Mouse (Mus musculus) ES-Bruce4 (cell line): ENCODE measurements at regions not wholly inside any gene's neighbourhood (a gene's known extent, or its start where the extent isn't known, plus 50 kb on each side); places are given as distances from the start of the nearest gene placed in this dataset.

Experiments used
- H3K27ac ChIP-seq: 2 replicates; pipeline ENCODE4 v1.5.1; 2012; ENCODE audit warnings: low read length, inconsistent platforms; ENCODE audit not compliant: insufficient read depth
- H3K27me3 ChIP-seq: 2 replicates; pipeline ENCODE4 v1.6.1; 2012; ENCODE audit warnings: mild to moderate bottlenecking, low read length, inconsistent platforms; ENCODE audit not compliant: control insufficient read depth, poor library complexity, insufficient read depth, severe bottlenecking
- H3K36me3 ChIP-seq: 2 replicates; pipeline ENCODE4 v1.6.1; 2012; ENCODE audit warnings: inconsistent platforms, mild to moderate bottlenecking, low read length, moderate library complexity; ENCODE audit not compliant: control insufficient read depth, poor library complexity, insufficient read depth, severe bottlenecking
- H3K4me1 ChIP-seq: one replicate; pipeline ENCODE4 v1.8.1; 2011; ENCODE audit warnings: low read length; ENCODE audit not compliant: control insufficient read depth, insufficient read depth
- H3K4me3 ChIP-seq: 2 replicates; pipeline ENCODE4 v1.5.1; 2011; ENCODE audit warnings: low read depth, mild to moderate bottlenecking, low read length
- H3K9ac ChIP-seq: 2 replicates; pipeline ENCODE4 v1.6.1; 2012; ENCODE audit warnings: low read depth, mild to moderate bottlenecking, inconsistent platforms; ENCODE audit not compliant: poor library complexity, severe bottlenecking
- H3K9me3 ChIP-seq: replicated peaks from 2 replicates; pipeline ENCODE4 v1.6.1; 2012; ENCODE audit warnings: mild to moderate bottlenecking, low read length, inconsistent platforms; ENCODE audit not compliant: control insufficient read depth, poor library complexity, insufficient read depth, severe bottlenecking
- CTCF ChIP-seq: IDR thresholded peaks from one replicate; pipeline ENCODE4 v1.8.1; 2011; ENCODE audit warnings: low read depth, low read length
- EP300 ChIP-seq: IDR thresholded peaks from 2 replicates; pipeline ENCODE4 v1.6.1; 2011; ENCODE audit warnings: low read depth, low read length; ENCODE audit not compliant: insufficient read depth
- POLR2A ChIP-seq: IDR thresholded peaks from one replicate; pipeline ENCODE4 v1.8.1; 2011; ENCODE audit warnings: low read length; ENCODE audit not compliant: insufficient read depth

DNA sequence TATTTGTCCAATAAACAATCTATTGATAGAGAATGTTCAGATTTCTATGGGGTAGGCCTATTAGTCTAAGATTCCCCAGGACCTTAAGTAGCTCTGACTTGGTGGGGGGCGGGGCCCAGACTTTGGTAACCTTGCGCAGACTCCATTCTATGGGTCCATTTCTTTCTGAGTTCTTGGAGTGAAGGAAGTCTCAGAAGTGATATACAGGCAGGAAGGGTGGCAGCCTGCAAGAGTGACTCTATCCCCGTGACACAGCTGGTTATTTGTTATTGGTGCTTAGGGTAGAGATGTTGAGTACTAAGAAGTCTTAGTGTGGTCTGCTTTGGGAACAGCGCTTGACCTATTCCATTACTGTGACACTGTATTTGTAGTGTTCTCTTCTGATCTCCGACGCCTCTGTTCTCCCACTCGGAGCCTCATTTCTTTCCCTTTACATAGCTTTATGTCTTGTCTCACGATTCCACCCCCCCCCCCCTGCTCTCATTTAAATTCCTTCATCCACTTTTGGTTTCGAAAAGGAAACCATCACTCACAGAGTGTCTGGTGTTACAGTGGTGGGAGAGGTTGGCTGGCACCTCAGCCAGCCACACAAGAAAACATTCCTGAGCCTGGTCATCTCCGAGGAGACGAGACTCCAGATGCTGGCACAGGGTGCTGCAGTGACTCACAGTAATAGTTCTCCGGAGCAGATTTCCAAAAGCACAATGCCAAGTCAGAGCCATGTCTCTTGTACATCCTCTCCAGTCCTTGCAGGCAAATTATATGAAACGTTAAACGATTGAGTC, 340.0 kb downstream of the Cog6 start:
- H3K4me1 ChIP-seq, result peaks cover 3% of the 10 kb centered on the region
- no peak overlapping the region for H3K27ac ChIP-seq
- no peaks in the 10 kb centered on the region for H3K36me3 ChIP-seq
- H3K4me3 ChIP-seq, result no peak overlapping the region
- 0 out of 2 replicates have a peak, but pooled peaks cover 2% of the 10 kb centered on the region for H3K9me3 ChIP-seq
- H3K27me3 ChIP-seq, result no peaks in the 10 kb centered on the region
- no peak overlapping the region for H3K9ac ChIP-seq
- TF ChIP-seq POLR2A, result no peak
- TF ChIP-seq CTCF, result no peak
- no peak for TF ChIP-seq EP300

DNA sequence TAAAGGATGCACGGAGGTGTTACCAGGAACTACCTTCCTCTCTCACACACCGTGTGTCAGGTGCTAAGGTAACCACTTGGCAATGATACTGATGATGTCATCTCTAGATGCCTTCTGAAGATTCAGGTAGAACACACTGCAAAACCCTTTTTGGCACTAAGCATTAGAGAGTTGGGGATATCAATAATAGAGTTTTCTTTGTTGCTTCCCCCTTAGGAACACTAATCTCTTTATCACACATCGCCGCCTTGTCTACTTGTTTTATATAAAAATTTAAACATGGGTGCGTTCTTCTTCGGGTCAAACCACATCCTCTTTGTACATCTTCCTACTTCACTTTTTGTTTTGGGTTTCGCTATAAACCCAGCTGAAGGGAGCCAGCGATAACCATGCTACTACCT, 346.4 kb downstream of the Cog6 start:
- Histone ChIP-seq H3K9ac (no peak overlapping the region), H3K4me1 (peaks cover 3% of the 10 kb centered on the region), H3K9me3 (no peaks in the 10 kb centered on the region), H3K27ac (no peak overlapping the region), H3K4me3 (no peak overlapping the region), H3K27me3 (no peaks in the 10 kb centered on the region), H3K36me3 (no peaks in the 10 kb centered on the region)
- no peak for TF ChIP-seq CTCF
- TF ChIP-seq POLR2A, result no peak
- no peak for TF ChIP-seq EP300

DNA sequence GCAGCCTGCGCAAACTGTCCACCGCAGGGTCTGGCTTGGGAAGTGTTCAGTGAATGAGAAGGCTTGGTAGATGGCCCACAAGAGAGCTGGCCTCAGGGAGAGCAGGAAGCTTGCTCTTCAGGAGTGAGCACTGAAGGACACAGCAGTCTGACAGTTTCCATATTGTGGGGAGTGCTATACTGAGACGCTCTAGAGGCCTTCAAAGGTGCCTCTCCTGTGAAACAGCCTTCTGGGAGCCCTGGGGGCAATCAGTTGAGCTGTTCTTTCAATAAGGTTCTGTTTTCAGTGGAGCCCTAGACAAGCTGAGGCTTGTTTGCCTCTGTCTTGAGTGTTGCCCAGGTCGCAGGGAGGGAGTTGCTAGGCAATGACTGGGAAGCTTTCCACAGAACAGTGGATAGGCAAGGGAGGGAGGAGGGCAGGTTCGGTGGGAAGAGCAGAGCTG, 353.9 kb downstream of the Cog6 start:
- Histone ChIP-seq H3K9ac (no peak overlapping the region), H3K9me3 (no peaks in the 10 kb centered on the region), H3K27me3 (no peaks in the 10 kb centered on the region), H3K4me1 (no peaks in the 10 kb centered on the region), H3K27ac (no peak overlapping the region), H3K36me3 (no peaks in the 10 kb centered on the region), H3K4me3 (no peak overlapping the region)
- no peak for TF ChIP-seq CTCF
- peak; percentile 63 for TF ChIP-seq EP300
- no peak for TF ChIP-seq POLR2A

DNA sequence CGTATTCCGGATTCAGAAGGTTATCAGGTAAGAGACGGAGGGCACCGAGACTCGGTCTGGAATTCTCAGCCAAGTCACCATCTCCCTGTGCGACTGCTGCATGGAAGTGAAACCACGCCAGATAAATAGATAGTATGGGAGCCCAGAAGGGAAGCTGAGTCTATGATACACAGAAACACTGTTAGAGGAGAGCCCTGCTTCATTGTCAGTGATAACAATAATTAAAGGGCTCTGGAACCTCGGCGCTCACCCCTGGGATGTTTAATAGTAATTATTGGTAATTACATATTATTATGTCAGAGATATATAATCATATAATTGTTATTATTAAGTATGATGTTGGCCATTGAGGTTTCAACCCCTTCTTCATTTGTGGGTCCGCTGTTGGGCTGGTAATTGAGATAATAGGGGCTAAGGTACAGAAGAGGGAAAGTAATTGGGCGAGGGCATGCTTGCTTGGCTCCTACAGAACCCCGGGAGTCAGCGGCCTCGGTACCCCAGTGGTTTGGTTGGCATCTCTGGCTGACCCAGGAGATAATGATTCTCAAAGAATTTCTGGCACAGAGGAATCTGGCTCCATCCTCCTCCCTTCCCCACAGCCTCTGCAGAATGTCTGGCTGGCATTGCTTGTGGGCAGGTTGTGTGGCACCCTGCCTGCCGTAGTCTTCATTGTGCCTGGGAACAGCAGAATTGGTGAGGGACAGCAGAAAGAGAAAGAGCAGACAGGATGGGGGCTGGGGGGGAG, 354.7 kb downstream of the Cog6 start:
- no peak overlapping the region for H3K4me3 ChIP-seq
- no peak overlapping the region for H3K9ac ChIP-seq
- no peak for TF ChIP-seq CTCF
- no peak for TF ChIP-seq POLR2A
- no peak for TF ChIP-seq EP300
- no peak overlapping the region for H3K27ac ChIP-seq
- H3K27me3 ChIP-seq, result no peaks in the 10 kb centered on the region
- no peaks in the 10 kb centered on the region for H3K36me3 ChIP-seq
- no peaks in the 10 kb centered on the region for H3K4me1 ChIP-seq
- H3K9me3 ChIP-seq, result no peaks in the 10 kb centered on the region

DNA sequence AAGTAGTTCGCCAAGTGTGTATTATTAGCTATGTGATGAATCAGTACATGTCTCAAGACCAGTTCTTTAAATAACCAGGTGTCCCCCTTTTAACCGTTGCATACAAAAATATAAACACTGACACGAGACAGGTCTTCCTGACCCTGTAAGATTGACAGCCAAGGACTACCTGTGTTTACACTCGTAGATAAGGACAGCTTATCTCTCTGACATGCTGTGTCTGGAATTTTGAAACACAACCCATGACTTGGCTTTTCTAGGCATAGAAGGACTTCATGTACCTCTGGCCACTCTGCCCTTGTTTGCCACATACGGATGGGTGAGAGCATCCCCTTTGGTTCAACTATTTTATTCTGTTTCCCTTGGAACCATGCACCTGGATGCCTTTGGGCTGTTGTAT, 364.0 kb downstream of the Cog6 start:
- H3K27ac ChIP-seq, result no peak overlapping the region
- no peak overlapping the region for H3K9ac ChIP-seq
- TF ChIP-seq EP300, result no peak
- no peak for TF ChIP-seq CTCF
- no peak for TF ChIP-seq POLR2A

DNA sequence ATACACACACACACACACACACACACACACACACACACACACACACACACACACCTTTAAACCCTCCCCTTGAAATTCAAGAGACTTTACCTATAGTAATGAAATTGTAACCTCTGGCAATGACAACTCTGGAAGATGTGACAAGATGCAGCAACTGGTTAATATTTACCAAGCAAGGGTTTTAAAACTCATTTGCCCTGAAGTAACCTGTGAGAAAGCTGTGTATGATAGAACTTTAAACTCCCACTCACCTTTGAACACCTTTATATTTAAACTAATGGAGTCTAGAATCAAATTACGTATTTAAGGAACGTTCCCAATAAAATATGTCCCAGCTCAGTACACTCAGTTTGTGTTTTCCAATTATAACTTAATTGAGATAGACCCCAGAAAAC, 364.6 kb downstream of the Cog6 start:
- no peak overlapping the region for H3K4me3 ChIP-seq
- no peak overlapping the region for H3K27ac ChIP-seq
- no peak for TF ChIP-seq CTCF
- no peak for TF ChIP-seq EP300
- H3K4me1 ChIP-seq, result no peaks in the 10 kb centered on the region
- H3K36me3 ChIP-seq, result no peaks in the 10 kb centered on the region
- H3K27me3 ChIP-seq, result no peaks in the 10 kb centered on the region
- H3K9me3 ChIP-seq, result no peaks in the 10 kb centered on the region
- H3K9ac ChIP-seq, result no peak overlapping the region

More for the DNA sequence above, 364.0 kb downstream of the Cog6 start:
- Histone ChIP-seq H3K27me3 (no peaks in the 10 kb centered on the region), H3K36me3 (no peaks in the 10 kb centered on the region), H3K4me1 (no peaks in the 10 kb centered on the region), H3K4me3 (no peak overlapping the region), H3K9me3 (no peaks in the 10 kb centered on the region)
